Mouse (Mus musculus) embryonic facial prominence, embryonic 11.5 days (tissue): Measurements from ENCODE around the gene Ndufv2. TPM values are rescaled to one million over a fixed set of nuclear protein-coding genes. Genes with fewer than 3 reads are reported as not detected.

Experiments
- ATAC-seq: fragments of 200-750 bp; cut with Nextera tagmentation; replicated peaks from 2 replicates; pipeline ENCODE4 v1.8.0; 2017; ENCODE audit warnings: low read depth; ENCODE audit not compliant: insufficient number of reproducible peaks, low FRiP score, low TSS enrichment
- DNase-seq: peaks from one replicate; pipeline ENCODE4 v3.0.0-alpha.2; 2015; ENCODE audit warnings: low spot score
- H3K27ac ChIP-seq: fragments of 300-500 bp; sonication (generic); replicated peaks from 2 replicates; pipeline ENCODE4 v1.5.1; 2014; ENCODE audit warnings: mild to moderate bottlenecking, low read depth, low read length, control low read depth
- H3K27me3 ChIP-seq: fragments of 300-500 bp; sonication (generic); 2 replicates; pipeline ENCODE4 v1.6.1; 2014; ENCODE audit warnings: mild to moderate bottlenecking, low read length, moderate library complexity, mixed read lengths; ENCODE audit not compliant: control insufficient read depth, insufficient read depth
- H3K36me3 ChIP-seq: fragments of 300-500 bp; sonication (generic); replicated peaks from 2 replicates; pipeline ENCODE4 v1.6.1; 2014; ENCODE audit warnings: low read depth, mild to moderate bottlenecking, low read length, moderate library complexity, mixed read lengths; ENCODE audit not compliant: control insufficient read depth, insufficient read depth
- H3K4me1 ChIP-seq: fragments of 300-500 bp; sonication (generic); 2 replicates; pipeline ENCODE4 v1.6.1; 2014; ENCODE audit warnings: low read length, mixed read lengths; ENCODE audit not compliant: control insufficient read depth, insufficient read depth
- H3K4me2 ChIP-seq: fragments of 300-500 bp; sonication (generic); 2 replicates; pipeline ENCODE4 v1.6.1; 2014; ENCODE audit warnings: low read depth, mild to moderate bottlenecking, control low read depth, low read length, moderate library complexity
- H3K4me3 ChIP-seq: fragments of 300-500 bp; sonication (generic); 2 replicates; pipeline ENCODE4 v1.5.1; 2014; ENCODE audit warnings: low read depth, low read length, control low read depth
- H3K9ac ChIP-seq: fragments of 300-500 bp; sonication (generic); replicated peaks from 2 replicates; pipeline ENCODE4 v1.6.1; 2014; ENCODE audit warnings: mild to moderate bottlenecking, control low read depth, low read length
- H3K9me3 ChIP-seq: fragments of 300-500 bp; sonication (generic); replicated peaks from 2 replicates; pipeline ENCODE4 v1.6.1; 2016; ENCODE audit warnings: mild to moderate bottlenecking, low read length, inconsistent platforms, mixed read lengths; ENCODE audit not compliant: control insufficient read depth
- WGBS: fragments of 180-500 bp; shearing (Covaris S2); extraction: QIAGEN DNeasy Blood & Tissue Kit; methylation state at CpG from one replicate; pipeline ENCODE4 v1.1.7; 2014; 5-methylcytosine and 5-hydroxymethylcytosine counted together
- polyA plus RNA-seq: library from polyadenylated mRNA; unstranded; fragments of >200 nt; fragmentation: Nextera tagmentation; extraction: Ambion mirVana; gene quantifications from 2 replicates; pipeline ENCODE4 v1.2.1, GENCODE M21; 2014

Ndufv2 gene
- polyA plus RNA-seq, 1 experiment from 2014 or later = 342 TPM

GRCm38 (mm10) chr17:66100566-66101379 is 586 bp downstream of the Ndufv2 start:
- H3K4me1 ChIP-seq = no peaks in the 10 kb centered on the region
- peak overlapping the region; percentile 75 for H3K4me2 ChIP-seq
- peak overlapping the region; percentile 89 for H3K27ac ChIP-seq
- H3K9me3 ChIP-seq = no peaks in the 10 kb centered on the region
- H3K9ac ChIP-seq = peak overlapping the region; percentile 94
- DNase-seq (peak; percentile 35), ATAC-seq (no peak; the same call in 1 of the 2 replicates)
- H3K27me3 ChIP-seq = no peaks in the 10 kb centered on the region
- WGBS = 1% methylated on average over 40 of the region's 41 CpGs
- peak overlapping the region; percentile 93 for H3K4me3 ChIP-seq
- H3K36me3 ChIP-seq = no peaks in the 10 kb centered on the region

GRCm38 (mm10) chr17:66092664-66093063 is 8.7 kb downstream of the Ndufv2 start:
- no peaks in the 10 kb centered on the region for H3K9me3 ChIP-seq
- 85% methylated on average over 3 of the region's 3 CpGs for WGBS
- H3K4me1 ChIP-seq = no peaks in the 10 kb centered on the region
- H3K4me2 ChIP-seq = no peak overlapping the region
- no peak overlapping the region for H3K27ac ChIP-seq
- DNase-seq = no peak
- H3K4me3 ChIP-seq = no peak overlapping the region
- H3K36me3 ChIP-seq = peaks cover 2% of the 10 kb centered on the region; the same call in 1 of the 2 replicates
- ATAC-seq = no peak
- no peaks in the 10 kb centered on the region for H3K27me3 ChIP-seq
- no peak overlapping the region for H3K9ac ChIP-seq

- no peak for DNase-seq
- H3K4me2 ChIP-seq = no peak overlapping the region
- peaks cover 2% of the 10 kb centered on the region; the same call in 1 of the 2 replicates for H3K36me3 ChIP-seq
- H3K27ac ChIP-seq = no peak overlapping the region
- H3K9ac ChIP-seq = no peak overlapping the region
- no peaks in the 10 kb centered on the region for H3K27me3 ChIP-seq
- no peak for ATAC-seq
- H3K9me3 ChIP-seq = no peaks in the 10 kb centered on the region
- H3K4me1 ChIP-seq = no peaks in the 10 kb centered on the region
- no peak overlapping the region for H3K4me3 ChIP-seq
- WGBS = 86% methylated on average over 2 of the region's 2 CpGs
Observed at GRCm38 (mm10) chr17:66092065-66092464, 9.3 kb downstream of the Ndufv2 start.

GRCm38 (mm10) chr17:66091392-66091791 is 10.0 kb downstream of the Ndufv2 start:
- no peaks in the 10 kb centered on the region for H3K4me1 ChIP-seq
- no peak overlapping the region for H3K27ac ChIP-seq
- ATAC-seq (no peak), DNase-seq (no peak)
- no peak overlapping the region for H3K9ac ChIP-seq
- peaks cover 2% of the 10 kb centered on the region for H3K36me3 ChIP-seq
- no peaks in the 10 kb centered on the region for H3K27me3 ChIP-seq
- no peak overlapping the region for H3K4me2 ChIP-seq
- WGBS = 93% methylated on average over 2 of the region's 2 CpGs
- no peak overlapping the region for H3K4me3 ChIP-seq
- H3K9me3 ChIP-seq = no peaks in the 10 kb centered on the region

GRCm38 (mm10) chr17:66090251-66090650 is 11.1 kb downstream of the Ndufv2 start:
- no peak for DNase-seq
- Histone ChIP-seq H3K4me1 (no peaks in the 10 kb centered on the region), H3K36me3 (peaks cover 2% of the 10 kb centered on the region), H3K4me3 (no peak overlapping the region), H3K9ac (no peak overlapping the region), H3K9me3 (no peaks in the 10 kb centered on the region), H3K27ac (no peak overlapping the region), H3K4me2 (no peak overlapping the region), H3K27me3 (no peaks in the 10 kb centered on the region)
- no peak for ATAC-seq

GRCm38 (mm10) chr17:66085038-66085437 is 16.3 kb downstream of the Ndufv2 start:
- 87% methylated on average over 1 of the region's 1 CpGs for WGBS
- ATAC-seq = no peak
- H3K36me3 ChIP-seq = peaks cover 2% of the 10 kb centered on the region

GRCm38 (mm10) chr17:66084486-66084885 is 16.9 kb downstream of the Ndufv2 start:
- DNase-seq = no peak
- Histone ChIP-seq H3K4me2 (no peak overlapping the region), H3K4me3 (no peak overlapping the region), H3K27me3 (no peaks in the 10 kb centered on the region), H3K4me1 (no peaks in the 10 kb centered on the region), H3K36me3 (peaks cover 2% of the 10 kb centered on the region), H3K27ac (no peak overlapping the region), H3K9me3 (no peaks in the 10 kb centered on the region), H3K9ac (no peak overlapping the region)
- ATAC-seq = no peak
- WGBS = 82% methylated on average over 1 of the region's 1 CpGs

More at GRCm38 (mm10) chr17:66085038-66085437, 16.3 kb downstream of the Ndufv2 start:
- Histone ChIP-seq H3K9ac (no peak overlapping the region), H3K4me3 (no peak overlapping the region), H3K4me2 (no peak overlapping the region), H3K27me3 (no peaks in the 10 kb centered on the region), H3K27ac (no peak overlapping the region), H3K9me3 (no peaks in the 10 kb centered on the region), H3K4me1 (no peaks in the 10 kb centered on the region)
- no peak for DNase-seq

- Histone ChIP-seq H3K9ac (peak overlapping the region; percentile 74), H3K27ac (peak overlapping the region; percentile 78), H3K36me3 (no peaks in the 10 kb centered on the region), H3K4me2 (peak overlapping the region; percentile 86), H3K4me1 (no peaks in the 10 kb centered on the region), H3K9me3 (no peaks in the 10 kb centered on the region), H3K27me3 (no peaks in the 10 kb centered on the region), H3K4me3 (peak overlapping the region; percentile 94)
- DNase-seq = peak; percentile 39
- ATAC-seq = peak; percentile 72
- WGBS = under 1% methylated on average over 23 of the region's 23 CpGs
Observed at GRCm38 (mm10) chr17:66077437-66077850, 23.9 kb downstream of the Ndufv2 start.
